In genomic region chr13:35614832-35615479, GRCm38 (mm10) we compare ENCODE assay signal across 11 mouse cellular contexts. TPM values are rescaled to one million over a fixed set of nuclear protein-coding genes. Genes with fewer than 3 reads are reported as not detected.
DNase-seq lines count a peak whose midpoint lies in the region; ATAC-seq and TF ChIP-seq lines count a peak whose summit lies in the region.
"Had no signal": no experiment of that assay in that cellular context is flagged by ENCODE, and none has a peak within 500 bp of the region (broad histone marks: within the 10 kb centered on the region; RNA-seq: fewer than 3 reads in every experiment).

No protein-coding gene starts in this region.

- H3K4me3 ChIP-seq in intestine, embryonic 16.5 days (ENCODE audit: low read length): no peak overlapping the region
- H3K4me3 ChIP-seq in intestine, postnatal 0 days (ENCODE audit: low read depth, low read length): no peak overlapping the region
- peak overlapping the region; percentile 9; the same call in 1 of the 2 replicates for H3K4me3 ChIP-seq in liver, embryonic 13.5 days (replicated peaks)
- H3K4me3 ChIP-seq in hindbrain, postnatal 0 days (ENCODE audit: low read length): no peak overlapping the region
- H3K4me3 ChIP-seq: neural tube, embryonic 15.5 days had no signal

- ATAC-seq in intestine, embryonic 16.5 days: peak; percentile 42; the same call in 1 of the 2 replicates
- ATAC-seq in intestine, postnatal 0 days: no peak
- peak; percentile 99 for ATAC-seq in liver, embryonic 13.5 days (ENCODE audit: low read depth)
- ATAC-seq in hindbrain, postnatal 0 days: no peak
- ATAC-seq: midbrain, embryonic 16.5 days had no signal

- no peak for TF ChIP-seq CTCF in intestine, postnatal 0 days (IDR thresholded peaks at IDR 0.05; ENCODE audit: low read depth)
- no peak for TF ChIP-seq CTCF in hindbrain, postnatal 0 days (IDR thresholded peaks at IDR 0.05; ENCODE audit: low read depth)

- 67% methylated on average over 4 of the region's 4 CpGs for WGBS in intestine, embryonic 16.5 days
- 71% methylated on average over 4 of the region's 4 CpGs for WGBS in intestine, postnatal 0 days
- 19% methylated on average over 4 of the region's 4 CpGs for WGBS in liver, embryonic 13.5 days (ENCODE audit: insufficient replicate concordance)
- WGBS in hindbrain, postnatal 0 days: 71% methylated on average over 4 of the region's 4 CpGs

- no peaks in the 10 kb centered on the region for H3K27me3 ChIP-seq in intestine, embryonic 16.5 days (replicated peaks; ENCODE audit: control insufficient read depth, insufficient read depth, low read length)
- no peaks in the 10 kb centered on the region for H3K27me3 ChIP-seq in intestine, postnatal 0 days (replicated peaks; ENCODE audit: control insufficient read depth, insufficient read depth, low read length)
- no peaks in the 10 kb centered on the region for H3K27me3 ChIP-seq in liver, embryonic 13.5 days
- no peaks in the 10 kb centered on the region for H3K27me3 ChIP-seq in hindbrain, postnatal 0 days (ENCODE audit: insufficient read depth, low read length)
- H3K27me3 ChIP-seq: neural tube, embryonic 15.5 days had no signal

- peak; percentile 29 for DNase-seq in c-Kit-positive CD71-negative TER-119-negative erythroid progenitor cells, embryonic 14.5 days (ENCODE audit: low read depth)
- DNase-seq in liver, embryonic 13.5 days: peak; percentile 84
- peak; percentile 69 to 76 for DNase-seq in spleen, postnatal 4 days (ENCODE audit: low spot score in 2 of 2)
- no peak for DNase-seq in hindbrain, postnatal 0 days (ENCODE audit: low spot score)
- no peak for DNase-seq in adrenal gland, postnatal 36 days
- no peak for DNase-seq in ovary, postnatal 14 days (ENCODE audit: low spot score)
- DNase-seq: cerebellum, postnatal 25 days had no signal

- no peak overlapping the region for H3K27ac ChIP-seq in intestine, embryonic 16.5 days (ENCODE audit: low read length)
- H3K27ac ChIP-seq in intestine, postnatal 0 days (ENCODE audit: low read depth, low read length): no peak overlapping the region
- peak overlapping the region; percentile 89 for H3K27ac ChIP-seq in liver, embryonic 13.5 days
- H3K27ac ChIP-seq in hindbrain, postnatal 0 days: no peak overlapping the region
- H3K27ac ChIP-seq: neural tube, embryonic 15.5 days had no signal

- H3K4me1 ChIP-seq in intestine, embryonic 16.5 days (ENCODE audit: control insufficient read depth, insufficient read depth, low read length): no peaks in the 10 kb centered on the region
- no peaks in the 10 kb centered on the region for H3K4me1 ChIP-seq in intestine, postnatal 0 days (replicated peaks; ENCODE audit: control insufficient read depth, insufficient read depth, low read length)
- H3K4me1 ChIP-seq in liver, embryonic 13.5 days (replicated peaks): peaks cover 71% of the 10 kb centered on the region
- no peaks in the 10 kb centered on the region for H3K4me1 ChIP-seq in hindbrain, postnatal 0 days (ENCODE audit: insufficient read depth, low read length)
- H3K4me1 ChIP-seq: neural tube, embryonic 15.5 days had no signal

- H3K9ac ChIP-seq in intestine, embryonic 16.5 days (ENCODE audit: low read depth, low read length): no peak overlapping the region
- no peak overlapping the region for H3K9ac ChIP-seq in intestine, postnatal 0 days (ENCODE audit: low read depth, low read length)
- peak overlapping the region; percentile 57 for H3K9ac ChIP-seq in liver, embryonic 13.5 days
- no peak overlapping the region for H3K9ac ChIP-seq in hindbrain, postnatal 0 days (replicated peaks; ENCODE audit: low read length)
- H3K9ac ChIP-seq: neural tube, embryonic 15.5 days had no signal

- no peaks in the 10 kb centered on the region for H3K9me3 ChIP-seq in intestine, embryonic 16.5 days (ENCODE audit: control insufficient read depth, low read length)
- no peaks in the 10 kb centered on the region for H3K9me3 ChIP-seq in intestine, postnatal 0 days (ENCODE audit: control insufficient read depth)
- no peaks in the 10 kb centered on the region for H3K9me3 ChIP-seq in liver, embryonic 13.5 days (replicated peaks)
- H3K9me3 ChIP-seq in hindbrain, postnatal 0 days (ENCODE audit: low read length): no peaks in the 10 kb centered on the region
- H3K9me3 ChIP-seq: neural tube, embryonic 15.5 days had no signal

- H3K36me3 ChIP-seq in intestine, embryonic 16.5 days (ENCODE audit: control insufficient read depth, insufficient read depth, low read length): no peaks in the 10 kb centered on the region
- H3K36me3 ChIP-seq in intestine, postnatal 0 days (ENCODE audit: control insufficient read depth, insufficient read depth): no peaks in the 10 kb centered on the region
- no peaks in the 10 kb centered on the region for H3K36me3 ChIP-seq in liver, embryonic 13.5 days
- no peaks in the 10 kb centered on the region for H3K36me3 ChIP-seq in hindbrain, postnatal 0 days (ENCODE audit: insufficient read depth, low read length)
- H3K36me3 ChIP-seq: neural tube, embryonic 15.5 days had no signal

- no peak overlapping the region for H3K4me2 ChIP-seq in intestine, embryonic 16.5 days (ENCODE audit: low read depth, low read length)
- no peak overlapping the region for H3K4me2 ChIP-seq in intestine, postnatal 0 days (replicated peaks; ENCODE audit: low read depth)
- peak overlapping the region; percentile 44 for H3K4me2 ChIP-seq in liver, embryonic 13.5 days
- no peak overlapping the region for H3K4me2 ChIP-seq in hindbrain, postnatal 0 days (ENCODE audit: low read depth, low read length)
- H3K4me2 ChIP-seq: neural tube, embryonic 15.5 days had no signal

RNA-seq across cellular contexts. Expression of gene Cdyl, which starts 44.7 kb away (rescaled TPM):
- polyA plus RNA-seq in intestine, embryonic 16.5 days (2015; fragmentation: Nextera tagmentation; extraction: Ambion mirVana): 3.4 and 3.5 TPM in 2 replicates
- polyA plus RNA-seq in intestine, postnatal 0 days (2015; fragmentation: Nextera tagmentation; extraction: Ambion mirVana): 6.0 and 6.4 TPM in 2 replicates
- polyA plus RNA-seq in liver, embryonic 13.5 days (2015; fragmentation: Nextera tagmentation; extraction: Ambion mirVana): 10.3 TPM in 2 replicates
- total RNA-seq in hindbrain, postnatal 0 days (2014; rRNA removed): 7.4 and 7.6 TPM in 2 replicates
- polyA plus RNA-seq in hindbrain, postnatal 0 days (2015; fragmentation: Nextera tagmentation; extraction: Ambion mirVana): 4.4 and 4.7 TPM in 2 replicates
- 10 to 100 TPM; 20.5 to 26.4 TPM for total RNA-seq in adrenal gland, postnatal 36 days (2021)

Comparison
In these comparisons a context has a peak if more than half of its experiments do, and no peak if none do; other contexts are left out.
1. ATAC-seq: peak in intestine, embryonic 16.5 days (single experiment) and liver, embryonic 13.5 days (single experiment); none in intestine, postnatal 0 days (single experiment) and hindbrain, postnatal 0 days (single experiment).
2. DNase-seq: peak in c-Kit-positive CD71-negative TER-119-negative erythroid progenitor cells, embryonic 14.5 days (single experiment), liver, embryonic 13.5 days (single experiment) and spleen, postnatal 4 days (2 of 2); none in hindbrain, postnatal 0 days (single experiment), adrenal gland, postnatal 36 days (0 of 2) and ovary, postnatal 14 days (single experiment).